Mouse (Mus musculus): Measurements from ENCODE around the gene Rimklb.

DNA sequence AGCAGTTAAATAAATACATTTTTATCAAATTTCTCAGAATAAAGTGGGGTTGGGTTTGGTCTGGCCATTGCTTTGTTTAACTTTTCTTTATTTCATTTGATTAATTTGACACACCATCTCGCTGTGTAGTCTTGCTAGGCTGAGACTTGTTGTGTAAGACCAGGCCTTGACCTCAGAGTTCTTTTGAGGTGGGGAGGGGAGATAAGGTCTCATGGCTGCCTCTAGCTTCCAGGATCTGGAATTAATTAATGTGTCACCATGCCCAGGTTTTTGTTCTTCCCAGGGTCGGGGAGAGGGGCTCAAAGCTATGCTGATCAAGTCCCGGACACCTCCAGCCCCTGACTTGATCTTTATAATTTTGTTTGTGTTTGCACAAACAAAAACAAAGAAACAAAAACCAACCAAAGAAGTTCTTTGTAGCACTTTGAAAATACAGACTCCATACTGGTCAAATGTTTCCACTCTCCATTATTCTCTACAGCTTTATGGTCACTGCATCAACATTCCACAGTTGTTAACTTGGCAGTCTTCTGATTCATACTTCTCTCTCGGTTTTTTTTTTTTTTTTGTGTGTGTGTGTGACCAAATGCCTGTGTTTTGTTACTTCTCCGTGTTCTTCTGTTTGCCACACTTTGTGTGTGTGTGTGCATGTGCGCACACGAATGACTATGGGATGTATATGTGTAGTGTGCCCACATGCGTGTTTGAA lies 33.1 kb upstream of the Rimklb start:
- no peak for TF ChIP-seq CTCF (conservative IDR thresholded peaks at IDR 0.05 in 1 of 2, IDR thresholded peaks at IDR 0.05 in 1 of 2; ENCODE audit: low read depth in 2 of 2, low read length in 2 of 2)
- TF ChIP-seq POLR2A (IDR thresholded peaks at IDR 0.05; ENCODE audit: low read depth, low read length) = no peak
- no peak for TF ChIP-seq SMC3 (IDR thresholded peaks at IDR 0.05; ENCODE audit: low read depth, low read length)
- TF ChIP-seq USF1 (IDR thresholded peaks at IDR 0.05; ENCODE audit: low read depth, low read length) = no peak
- TF ChIP-seq MXI1 (IDR thresholded peaks at IDR 0.05; ENCODE audit: low read depth, low read length) = no peak
- TF ChIP-seq HCFC1 (IDR thresholded peaks at IDR 0.05; ENCODE audit: low read depth, low read length) = no peak
- TF ChIP-seq E2F4 (IDR thresholded peaks at IDR 0.05; ENCODE audit: insufficient replicate concordance, low read depth, low read length) = no peak
- TF ChIP-seq EP300 (IDR thresholded peaks at IDR 0.05; ENCODE audit: low read length) = no peak
- no peak for TF ChIP-seq RAD21 (IDR thresholded peaks at IDR 0.05; ENCODE audit: low read depth, low read length)
- TF ChIP-seq ZKSCAN1 (IDR thresholded peaks at IDR 0.05; ENCODE audit: borderline replicate concordance, low read depth, low read length) = no peak
- no peak for TF ChIP-seq ZC3H11A (IDR thresholded peaks at IDR 0.05; ENCODE audit: low read depth, low read length)
- TF ChIP-seq CHD2 (IDR thresholded peaks at IDR 0.05; ENCODE audit: low read length) = no peak

Data from CH12.LX (cell line).